Mouse (Mus musculus): ENCODE measurements around the gene Gata3.

GRCm38 (mm10) chr2:9881051-9881591 lies 8.7 kb downstream of the Gata3 start, which contains the start of gene 4930412O13Rik:
- TF ChIP-seq POLR2A (IDR thresholded peaks at IDR 0.05; ENCODE audit: low read depth, low read length) (no peak), CTCF (conservative IDR thresholded peaks at IDR 0.05; ENCODE audit: insufficient read depth, insufficient read length, low read depth, low read length) (no peak)

All from kidney, adult 2 months (tissue).